Mouse (Mus musculus): ENCODE measurements around the gene Exoc6b. TPM values are rescaled to one million over a fixed set of nuclear protein-coding genes. Genes with fewer than 3 reads are reported as not detected.
"Not testable (repeated sequence)": the region's sequence is repeated elsewhere in the genome, so short reads cannot be mapped to it uniquely, and the experiment has no call there.

Gene Exoc6b
- polyA plus RNA-seq (2014; fragmentation: Nextera tagmentation; extraction: Ambion mirVana) = 29.9 and 33.0 TPM in 2 replicates

GRCm38 (mm10) chr6:85069023-85069985 lies at the start of gene Exoc6b:
Exoc6b (minus strand) TSS chr6:85069513.
- Histone ChIP-seq H3K4me1 (ENCODE audit: control insufficient read depth, insufficient read depth, low read length) (peaks cover 10% of the 10 kb centered on the region), H3K4me3 (ENCODE audit: low read depth, low read length) (peak within 1 kb of the TSS; percentile 93), H3K4me2 (ENCODE audit: low read depth, low read length) (peak within 1 kb of the TSS; percentile 77), H3K27ac (replicated peaks; ENCODE audit: low read depth, low read length) (peak within 1 kb of the TSS; percentile 90), H3K36me3 (ENCODE audit: control insufficient read depth, insufficient read depth, low read length) (no peaks in the 10 kb centered on the region), H3K9ac (ENCODE audit: low read depth, low read length) (peak within 1 kb of the TSS; percentile 90), H3K27me3 (replicated peaks; ENCODE audit: control insufficient read depth, insufficient read depth, low read length) (no peaks in the 10 kb centered on the region), H3K9me3 (ENCODE audit: control insufficient read depth, low read length) (no peaks in the 10 kb centered on the region)
- ATAC-seq (ENCODE audit: low read depth) (peak; percentile 96), DNase-seq (ENCODE audit: low spot score) (peak; percentile 86)
- under 1% methylated on average over 42 of the region's 63 CpGs for WGBS

DNA sequence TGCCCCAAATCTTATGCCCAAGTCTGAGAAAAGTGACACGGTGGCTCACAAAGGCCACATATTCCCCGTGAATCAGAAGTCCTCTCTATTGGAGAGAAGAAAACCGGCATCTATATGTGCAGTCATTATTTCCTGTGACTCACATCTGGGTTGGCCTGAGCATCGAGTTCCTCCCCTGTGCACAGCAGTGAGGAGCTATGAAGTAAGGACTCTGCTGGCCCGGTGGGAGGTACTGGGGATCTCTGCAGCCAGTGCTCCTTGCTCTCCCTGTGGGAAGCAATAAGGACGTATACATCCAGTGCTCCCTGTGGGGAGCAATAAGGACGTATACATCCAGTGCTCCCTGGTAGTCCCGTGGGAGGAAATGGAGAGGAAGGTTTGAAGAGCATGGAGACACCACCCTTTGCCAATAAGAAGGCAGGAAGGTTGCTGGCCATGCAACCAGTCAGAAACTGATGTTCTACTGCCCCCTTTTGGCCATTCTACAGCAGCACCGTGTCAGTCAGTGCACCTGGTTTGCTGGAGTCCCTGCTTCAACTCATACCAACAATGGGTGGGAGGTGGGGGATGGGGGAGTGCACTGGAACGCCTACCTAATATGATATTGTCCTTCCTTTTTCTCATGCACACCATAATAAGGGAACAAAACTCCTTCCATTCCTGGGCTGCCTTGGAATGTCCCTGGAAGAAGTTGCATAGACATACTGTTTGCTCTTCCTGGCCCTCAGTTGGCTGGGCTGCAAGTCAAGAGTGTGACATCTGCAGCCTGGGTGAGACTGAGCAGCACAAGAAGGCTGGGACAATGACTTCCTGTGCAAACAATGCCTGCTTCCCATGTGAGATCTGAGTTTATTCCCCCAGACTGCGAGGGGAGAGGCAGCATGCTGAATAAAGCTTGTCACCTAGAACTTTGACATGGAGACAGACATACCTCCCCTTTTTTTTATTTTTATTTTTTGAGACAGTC lies 48.5 kb upstream of the Exoc6b start:
- not testable (repeated sequence) for H3K9ac ChIP-seq (ENCODE audit: low read depth, low read length); H3K4me3 ChIP-seq (ENCODE audit: low read depth, low read length); H3K4me1 ChIP-seq (ENCODE audit: control insufficient read depth, insufficient read depth, low read length); H3K4me2 ChIP-seq (ENCODE audit: low read depth, low read length); H3K27me3 ChIP-seq (replicated peaks; ENCODE audit: control insufficient read depth, insufficient read depth, low read length); H3K36me3 ChIP-seq (ENCODE audit: control insufficient read depth, insufficient read depth, low read length); H3K27ac ChIP-seq (replicated peaks; ENCODE audit: low read depth, low read length); H3K9me3 ChIP-seq (ENCODE audit: control insufficient read depth, low read length)
- DNase-seq (ENCODE audit: low spot score) (peak; percentile 77), ATAC-seq (ENCODE audit: low read depth) (peak; percentile 67; the same call in 1 of the 2 replicates)
- 39% methylated on average over 8 of the region's 11 CpGs for WGBS

DNA sequence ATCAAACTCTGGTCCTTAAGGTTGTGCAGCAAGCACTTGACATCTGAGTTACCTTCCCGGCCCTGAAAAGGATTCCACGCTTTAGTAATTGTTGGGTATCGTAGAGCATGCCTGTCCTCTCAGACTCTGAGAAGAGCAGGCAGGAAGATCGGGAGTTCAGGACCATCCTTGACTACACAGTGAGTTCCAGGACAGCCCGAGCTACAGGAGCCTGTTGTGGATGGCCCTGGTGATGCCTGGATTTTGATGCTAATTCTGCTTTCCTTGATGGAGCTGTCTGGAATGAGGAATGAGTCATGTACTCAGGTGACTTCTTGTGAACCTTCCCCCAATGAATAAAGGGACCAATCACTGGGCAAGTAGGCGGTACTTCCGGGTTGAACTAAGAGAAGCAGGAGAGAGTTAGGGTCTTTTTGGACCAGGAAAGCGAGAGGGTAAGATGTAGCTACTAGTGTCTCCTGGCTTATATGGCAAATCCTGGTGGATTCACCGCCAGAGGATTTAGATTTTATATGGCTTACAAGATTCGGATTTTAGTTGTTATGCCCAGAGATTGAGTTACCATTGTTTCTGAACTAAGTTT lies 35.8 kb upstream of the Exoc6b start:
- Histone ChIP-seq H3K4me2 (ENCODE audit: low read depth, low read length) (no peak overlapping the region), H3K4me1 (ENCODE audit: control insufficient read depth, insufficient read depth, low read length) (no peaks in the 10 kb centered on the region), H3K4me3 (ENCODE audit: low read depth, low read length) (no peak overlapping the region), H3K9me3 (ENCODE audit: control insufficient read depth, low read length) (no peaks in the 10 kb centered on the region), H3K36me3 (ENCODE audit: control insufficient read depth, insufficient read depth, low read length) (no peaks in the 10 kb centered on the region), H3K27ac (replicated peaks; ENCODE audit: low read depth, low read length) (no peak overlapping the region), H3K27me3 (replicated peaks; ENCODE audit: control insufficient read depth, insufficient read depth, low read length) (no peaks in the 10 kb centered on the region), H3K9ac (ENCODE audit: low read depth, low read length) (no peak overlapping the region)
- 76% methylated on average over 10 of the region's 10 CpGs for WGBS
- ATAC-seq (ENCODE audit: low read depth) = no peak
- DNase-seq (ENCODE audit: low spot score) = no peak

DNA sequence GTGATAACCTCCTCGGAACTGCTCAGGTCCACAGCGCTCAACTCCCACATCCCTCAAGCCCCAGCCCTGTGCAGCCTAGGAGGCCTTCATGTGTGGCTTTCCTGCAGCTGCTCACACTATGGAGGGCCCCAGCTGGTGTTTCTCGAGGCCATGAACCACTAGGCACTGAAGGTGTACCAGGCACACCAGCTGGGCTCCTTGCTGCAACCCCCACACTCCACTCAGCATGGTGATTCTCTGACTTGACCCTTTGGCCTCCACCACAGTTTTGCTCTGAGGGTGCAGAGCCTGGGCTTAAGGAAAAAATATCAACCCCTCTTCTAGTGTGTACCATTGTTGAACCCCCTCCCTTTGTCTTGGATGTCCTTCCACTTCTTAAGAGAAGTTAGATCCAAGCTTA lies 34.0 kb upstream of the Exoc6b start:
- Histone ChIP-seq H3K9me3 (ENCODE audit: control insufficient read depth, low read length) (no peaks in the 10 kb centered on the region), H3K9ac (ENCODE audit: low read depth, low read length) (no peak overlapping the region), H3K36me3 (ENCODE audit: control insufficient read depth, insufficient read depth, low read length) (no peaks in the 10 kb centered on the region), H3K27me3 (replicated peaks; ENCODE audit: control insufficient read depth, insufficient read depth, low read length) (no peaks in the 10 kb centered on the region), H3K27ac (replicated peaks; ENCODE audit: low read depth, low read length) (no peak overlapping the region), H3K4me2 (ENCODE audit: low read depth, low read length) (no peak overlapping the region), H3K4me1 (ENCODE audit: control insufficient read depth, insufficient read depth, low read length) (no peaks in the 10 kb centered on the region), H3K4me3 (ENCODE audit: low read depth, low read length) (no peak overlapping the region)
- ATAC-seq (ENCODE audit: low read depth) (no peak), DNase-seq (ENCODE audit: low spot score) (no peak)
- 93% methylated on average over 3 of the region's 3 CpGs for WGBS

- WGBS = 71% methylated on average over 2 of the region's 2 CpGs
- no peak overlapping the region for H3K9ac ChIP-seq (ENCODE audit: low read depth, low read length)
- H3K27me3 ChIP-seq (replicated peaks; ENCODE audit: control insufficient read depth, insufficient read depth, low read length) = no peaks in the 10 kb centered on the region
- H3K4me2 ChIP-seq (ENCODE audit: low read depth, low read length) = no peak overlapping the region
- no peaks in the 10 kb centered on the region for H3K9me3 ChIP-seq (ENCODE audit: control insufficient read depth, low read length)
- ATAC-seq (ENCODE audit: low read depth) = no peak
- H3K36me3 ChIP-seq (ENCODE audit: control insufficient read depth, insufficient read depth, low read length) = no peaks in the 10 kb centered on the region
- H3K4me3 ChIP-seq (ENCODE audit: low read depth, low read length) = no peak overlapping the region
- no peaks in the 10 kb centered on the region for H3K4me1 ChIP-seq (ENCODE audit: control insufficient read depth, insufficient read depth, low read length)
- no peak overlapping the region for H3K27ac ChIP-seq (replicated peaks; ENCODE audit: low read depth, low read length)
- no peak for DNase-seq (ENCODE audit: low spot score)
Measured at GRCm38 (mm10) chr6:85096441-85096840, 27.1 kb upstream of the Exoc6b start.

DNA sequence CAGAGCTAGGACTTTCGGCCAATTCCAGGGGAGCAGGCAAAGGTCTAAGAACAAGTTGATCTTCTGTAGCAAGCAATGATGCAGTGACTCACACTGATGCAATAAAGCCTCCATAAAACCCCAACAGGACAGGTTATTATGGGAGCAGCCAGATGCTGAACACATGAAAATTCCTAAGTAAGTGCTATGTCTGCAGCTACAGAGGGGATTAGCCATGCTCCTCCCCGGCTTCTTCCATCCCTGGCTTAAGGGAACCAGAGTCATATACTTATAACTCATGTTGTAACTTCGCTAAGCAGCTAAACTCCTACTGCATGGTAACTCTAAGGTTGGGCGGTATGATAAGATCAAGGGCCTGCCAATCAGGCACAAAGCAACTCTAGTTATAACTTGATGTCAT lies 18.1 kb upstream of the Exoc6b start:
- H3K36me3 ChIP-seq (ENCODE audit: control insufficient read depth, insufficient read depth, low read length) = no peaks in the 10 kb centered on the region
- no peaks in the 10 kb centered on the region for H3K9me3 ChIP-seq (ENCODE audit: control insufficient read depth, low read length)
- H3K4me2 ChIP-seq (ENCODE audit: low read depth, low read length) = no peak overlapping the region
- no peak overlapping the region for H3K27ac ChIP-seq (replicated peaks; ENCODE audit: low read depth, low read length)
- H3K27me3 ChIP-seq (replicated peaks; ENCODE audit: control insufficient read depth, insufficient read depth, low read length) = no peaks in the 10 kb centered on the region
- DNase-seq (ENCODE audit: low spot score) = peak; percentile 40
- no peak overlapping the region for H3K4me3 ChIP-seq (ENCODE audit: low read depth, low read length)
- H3K4me1 ChIP-seq (ENCODE audit: control insufficient read depth, insufficient read depth, low read length) = no peaks in the 10 kb centered on the region
- H3K9ac ChIP-seq (ENCODE audit: low read depth, low read length) = no peak overlapping the region
- WGBS = 69% methylated on average over 4 of the region's 4 CpGs
- no peak for ATAC-seq (ENCODE audit: low read depth)

- Histone ChIP-seq H3K4me2 (ENCODE audit: low read depth, low read length) (no peak overlapping the region), H3K27ac (replicated peaks; ENCODE audit: low read depth, low read length) (no peak overlapping the region), H3K4me3 (ENCODE audit: low read depth, low read length) (no peak overlapping the region), H3K9ac (ENCODE audit: low read depth, low read length) (no peak overlapping the region), H3K9me3 (ENCODE audit: control insufficient read depth, low read length) (no peaks in the 10 kb centered on the region), H3K36me3 (ENCODE audit: control insufficient read depth, insufficient read depth, low read length) (no peaks in the 10 kb centered on the region), H3K4me1 (ENCODE audit: control insufficient read depth, insufficient read depth, low read length) (no peaks in the 10 kb centered on the region), H3K27me3 (replicated peaks; ENCODE audit: control insufficient read depth, insufficient read depth, low read length) (no peaks in the 10 kb centered on the region)
- WGBS = 64% methylated on average over 3 of the region's 3 CpGs
- peak; percentile 65; the same call in 1 of the 2 replicates for ATAC-seq (ENCODE audit: low read depth)
- DNase-seq (ENCODE audit: low spot score) = no peak
Measured at GRCm38 (mm10) chr6:85086645-85087044, 17.3 kb upstream of the Exoc6b start.

DNA sequence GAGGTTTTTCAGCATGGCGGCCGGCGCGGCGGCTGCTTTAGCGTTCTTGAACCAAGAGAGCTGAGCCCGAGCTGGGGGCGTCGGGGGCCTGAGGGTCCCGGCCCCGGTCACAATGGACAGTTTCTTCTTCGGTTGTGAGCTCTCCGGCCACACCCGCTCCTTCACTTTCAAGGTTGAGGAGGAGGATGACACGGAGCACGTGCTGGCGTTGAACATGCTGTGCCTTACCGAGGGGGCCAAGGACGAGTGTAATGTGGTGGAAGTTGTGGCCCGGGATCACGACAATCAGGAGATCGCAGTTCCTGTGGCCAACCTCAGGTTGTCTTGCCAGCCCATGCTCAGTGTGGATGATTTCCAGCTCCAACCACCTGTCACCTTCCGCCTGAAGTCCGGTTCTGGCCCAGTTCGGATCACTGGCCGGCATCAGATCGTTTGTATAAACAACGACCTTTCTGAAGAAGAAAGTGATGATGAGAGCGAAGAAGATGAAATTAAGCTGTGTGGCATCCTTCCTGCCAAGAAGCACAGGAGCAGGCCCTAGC lies 6.9 kb upstream of the Exoc6b start:
- H3K4me2 ChIP-seq (ENCODE audit: low read depth, low read length); H3K4me3 ChIP-seq (ENCODE audit: low read depth, low read length); H3K27ac ChIP-seq (replicated peaks; ENCODE audit: low read depth, low read length); H3K36me3 ChIP-seq (ENCODE audit: control insufficient read depth, insufficient read depth, low read length); DNase-seq (ENCODE audit: low spot score); ATAC-seq (ENCODE audit: low read depth); H3K4me1 ChIP-seq (ENCODE audit: control insufficient read depth, insufficient read depth, low read length); H3K9me3 ChIP-seq (ENCODE audit: control insufficient read depth, low read length); H3K27me3 ChIP-seq (replicated peaks; ENCODE audit: control insufficient read depth, insufficient read depth, low read length); H3K9ac ChIP-seq (ENCODE audit: low read depth, low read length): not testable (repeated sequence)
- 86% methylated on average over 29 of the region's 29 CpGs for WGBS

All from embryonic facial prominence, embryonic 14.5 days (tissue).